Mouse (Mus musculus): ENCODE data around the gene Arfgap3. TPM values are rescaled to one million over a fixed set of nuclear protein-coding genes. Genes with fewer than 3 reads are reported as not detected.
A peak's percentile ranks its signal among the peaks of the same experiment; 100 is the strongest.

Gene Arfgap3
- total and polyA plus RNA-seq, 3 experiments, result 8.2 to 12.4 TPM; not detected in 1

DNA sequence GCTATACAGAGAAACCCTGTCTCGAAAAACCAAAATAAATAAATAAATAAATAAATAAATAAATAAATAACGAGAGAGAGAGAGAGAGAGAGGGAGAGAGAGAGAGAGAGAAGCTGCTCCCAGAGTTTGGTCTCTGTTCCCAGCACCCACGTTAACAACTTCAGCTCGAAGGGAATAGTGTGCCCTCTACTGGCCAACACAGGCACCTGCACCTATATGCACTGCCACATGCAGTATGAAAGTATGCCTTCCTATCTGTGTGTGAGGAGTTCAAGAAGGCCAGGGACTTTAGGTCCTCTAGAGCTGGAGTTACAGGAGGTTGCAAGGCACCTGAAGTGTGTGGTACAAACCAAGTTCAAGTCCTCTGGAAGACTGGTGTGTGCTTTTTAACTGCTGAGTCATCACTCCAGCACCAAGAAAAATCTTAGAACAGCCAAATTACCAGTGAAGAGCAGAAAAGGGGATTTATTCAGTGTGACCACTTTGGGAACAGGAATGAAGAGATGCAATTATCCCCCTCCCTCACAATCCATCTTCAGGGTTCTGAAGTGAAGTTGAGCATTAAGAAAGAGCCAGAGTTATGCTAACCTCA lies 94.8 kb downstream of the Arfgap3 start:
- Histone ChIP-seq H3K4me3 (ENCODE audit: control insufficient read depth in 1 of 2, insufficient read depth in 1 of 2, low read depth in 2 of 2, low read length in 2 of 2) (no peak overlapping the region), H3K79me2 (ENCODE audit: control insufficient read depth, insufficient read depth, low read length, poor library complexity) (no peaks in the 10 kb centered on the region), H3K27me3 (ENCODE audit: control insufficient read depth in 1 of 2, insufficient read depth in 2 of 2, low read length in 2 of 2) (no peaks in the 10 kb centered on the region; a peak in 1 of 4 replicates), H3K4me1 (ENCODE audit: control insufficient read depth in 1 of 2, insufficient read depth in 2 of 2, low read length in 2 of 2) (peaks cover 0 to 4% of the 10 kb centered on the region in 2 experiments; a peak in 1 of 4 replicates), H3K9ac (ENCODE audit: control insufficient read depth, low read depth, low read length, poor library complexity, severe bottlenecking) (no peak overlapping the region), H3K9me3 (replicated peaks; ENCODE audit: insufficient read depth, low read length) (no peaks in the 10 kb centered on the region), H3K36me3 (ENCODE audit: control insufficient read depth in 1 of 2, insufficient read depth in 2 of 2, low read length in 2 of 2) (no peaks in the 10 kb centered on the region), H3K27ac (ENCODE audit: control insufficient read depth, low read depth, low read length) (no peak overlapping the region)
- TF ChIP-seq MAFK (IDR thresholded peaks at IDR 0.05; ENCODE audit: borderline replicate concordance, low read depth, low read length) (peak; percentile 74; the same call in 1 of the 2 replicates), MAX (IDR thresholded peaks at IDR 0.05; ENCODE audit: low read length) (no peak), CTCF (IDR thresholded peaks at IDR 0.05 in 2 of 3, conservative IDR thresholded peaks at IDR 0.05 in 1 of 3; ENCODE audit: control insufficient read depth in 1 of 3, insufficient read depth in 1 of 3, low read depth in 2 of 3, low read length in 3 of 3, poor library complexity in 1 of 3, severe bottlenecking in 1 of 3) (peak; percentile 33 to 47 (median 47))
- DNase-seq (ENCODE audit: low read depth, low spot score), result peak; percentile 32

- Histone ChIP-seq H3K9me3 (replicated peaks; ENCODE audit: insufficient read depth, low read length) (no peaks in the 10 kb centered on the region), H3K79me2 (ENCODE audit: control insufficient read depth, insufficient read depth, low read length, poor library complexity) (no peaks in the 10 kb centered on the region), H3K9ac (ENCODE audit: control insufficient read depth, low read depth, low read length, poor library complexity, severe bottlenecking) (no peak overlapping the region), H3K27me3 (ENCODE audit: control insufficient read depth in 1 of 2, insufficient read depth in 2 of 2, low read length in 2 of 2) (no peaks in the 10 kb centered on the region; a peak in 1 of 4 replicates), H3K27ac (ENCODE audit: control insufficient read depth, low read depth, low read length) (no peak overlapping the region), H3K4me3 (ENCODE audit: control insufficient read depth in 1 of 2, insufficient read depth in 1 of 2, low read depth in 2 of 2, low read length in 2 of 2) (peak overlapping the region; percentile 28 to 33), H3K4me1 (ENCODE audit: control insufficient read depth in 1 of 2, insufficient read depth in 2 of 2, low read length in 2 of 2) (peaks cover 0 to 4% of the 10 kb centered on the region in 2 experiments; a peak in 1 of 4 replicates), H3K36me3 (ENCODE audit: control insufficient read depth in 1 of 2, insufficient read depth in 2 of 2, low read length in 2 of 2) (no peaks in the 10 kb centered on the region)
- peak; percentile 34; the same call in 1 of the 2 replicates for TF ChIP-seq ETS1 (IDR thresholded peaks at IDR 0.05; ENCODE audit: low read depth, low read length)
- TF ChIP-seq GABPA (IDR thresholded peaks at IDR 0.05; ENCODE audit: low read depth, low read length), result no peak
- 0 out of 2 replicates have a peak, but pooled peaks have one; percentile 25 for TF ChIP-seq GATA1 (IDR thresholded peaks at IDR 0.05; ENCODE audit: low read depth, low read length)
- DNase-seq (ENCODE audit: low read depth, low spot score), result peak; percentile 55
Observed at GRCm38 (mm10) chr15:83254372-83255070, 95.5 kb downstream of the Arfgap3 start.

DNA sequence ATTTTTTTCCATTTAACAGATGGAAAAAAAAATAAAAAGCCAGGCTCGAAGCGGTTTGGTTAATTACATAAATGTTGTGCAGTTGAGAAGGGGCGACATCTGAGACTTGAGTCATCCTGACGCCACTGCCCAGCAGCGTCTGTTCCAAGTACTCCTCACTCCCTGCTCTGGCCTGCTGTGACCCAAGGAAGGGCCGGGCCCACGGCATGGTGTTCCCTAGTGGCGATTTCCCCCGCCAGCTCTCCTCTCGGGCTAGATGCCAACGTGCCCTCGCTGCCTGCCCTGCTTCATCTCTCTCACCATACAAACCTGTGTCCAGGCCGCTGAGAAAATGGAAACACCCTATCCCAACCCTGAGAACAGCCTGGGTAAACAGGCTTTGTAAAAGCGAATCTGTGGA lies 98.0 kb downstream of the Arfgap3 start:
- no peak for TF ChIP-seq POLR2AphosphoS5 (IDR thresholded peaks at IDR 0.05; ENCODE audit: borderline replicate concordance, low read depth, low read length)
- TF ChIP-seq MYB (IDR thresholded peaks at IDR 0.05; ENCODE audit: low read depth, low read length), result no peak
- no peak for TF ChIP-seq BHLHE40 (IDR thresholded peaks at IDR 0.05; ENCODE audit: borderline replicate concordance, low read depth, low read length)
- TF ChIP-seq KAT2A (conservative IDR thresholded peaks at IDR 0.05; ENCODE audit: low read depth, low read length), result no peak
- TF ChIP-seq POLR2AphosphoS2 (IDR thresholded peaks at IDR 0.05; ENCODE audit: low read length), result no peak
- no peak for TF ChIP-seq MAZ (IDR thresholded peaks at IDR 0.05; ENCODE audit: low read depth, low read length)
- TF ChIP-seq TCF12 (IDR thresholded peaks at IDR 0.05; ENCODE audit: low read depth, low read length), result no peak
- no peak for TF ChIP-seq TAL1 (IDR thresholded peaks at IDR 0.05; ENCODE audit: low read length)
- TF ChIP-seq JUND (IDR thresholded peaks at IDR 0.05; ENCODE audit: low read depth, low read length), result no peak
- no peak for TF ChIP-seq CTCF (IDR thresholded peaks at IDR 0.05 in 2 of 3, conservative IDR thresholded peaks at IDR 0.05 in 1 of 3; ENCODE audit: control insufficient read depth in 1 of 3, insufficient read depth in 1 of 3, low read depth in 2 of 3, low read length in 3 of 3, poor library complexity in 1 of 3, severe bottlenecking in 1 of 3)
- TF ChIP-seq RAD21 (IDR thresholded peaks at IDR 0.05; ENCODE audit: low read depth, low read length), result no peak
- no peak for TF ChIP-seq SIN3A (IDR thresholded peaks at IDR 0.05; ENCODE audit: low read length)
- TF ChIP-seq RCOR1 (IDR thresholded peaks at IDR 0.05; ENCODE audit: low read depth, low read length), result no peak
- TF ChIP-seq ETS1 (IDR thresholded peaks at IDR 0.05; ENCODE audit: low read depth, low read length), result no peak
- TF ChIP-seq MXI1 (IDR thresholded peaks at IDR 0.05; ENCODE audit: low read depth, low read length), result no peak
- no peak for TF ChIP-seq HCFC1 (IDR thresholded peaks at IDR 0.05; ENCODE audit: low read depth, low read length)
- no peak for TF ChIP-seq GABPA (IDR thresholded peaks at IDR 0.05; ENCODE audit: low read depth, low read length)
- no peak for TF ChIP-seq MAFK (IDR thresholded peaks at IDR 0.05; ENCODE audit: borderline replicate concordance, low read depth, low read length)
- Histone ChIP-seq H3K36me3 (ENCODE audit: control insufficient read depth in 1 of 2, insufficient read depth in 2 of 2, low read length in 2 of 2) (no peaks in the 10 kb centered on the region), H3K27ac (ENCODE audit: control insufficient read depth, low read depth, low read length) (no peak overlapping the region), H3K9ac (ENCODE audit: control insufficient read depth, low read depth, low read length, poor library complexity, severe bottlenecking) (no peak overlapping the region), H3K79me2 (ENCODE audit: control insufficient read depth, insufficient read depth, low read length, poor library complexity) (no peaks in the 10 kb centered on the region), H3K4me1 (ENCODE audit: control insufficient read depth in 1 of 2, insufficient read depth in 2 of 2, low read length in 2 of 2) (peaks cover 0 to 4% of the 10 kb centered on the region in 2 experiments; a peak in 1 of 4 replicates), H3K9me3 (replicated peaks; ENCODE audit: insufficient read depth, low read length) (no peaks in the 10 kb centered on the region), H3K4me3 (ENCODE audit: control insufficient read depth in 1 of 2, insufficient read depth in 1 of 2, low read depth in 2 of 2, low read length in 2 of 2) (no peak overlapping the region), H3K27me3 (ENCODE audit: control insufficient read depth in 1 of 2, insufficient read depth in 2 of 2, low read length in 2 of 2) (no peaks in the 10 kb centered on the region; a peak in 1 of 4 replicates)
- no peak for DNase-seq (ENCODE audit: low read depth, low spot score)

Measured in MEL (cell line).